Mouse (Mus musculus): Measurements from ENCODE around the gene Gatc.
"Not testable (repeated sequence)": the region's sequence is repeated elsewhere in the genome, so short reads cannot be mapped to it uniquely, and the experiment has no call there.

The Gatc gene

DNA sequence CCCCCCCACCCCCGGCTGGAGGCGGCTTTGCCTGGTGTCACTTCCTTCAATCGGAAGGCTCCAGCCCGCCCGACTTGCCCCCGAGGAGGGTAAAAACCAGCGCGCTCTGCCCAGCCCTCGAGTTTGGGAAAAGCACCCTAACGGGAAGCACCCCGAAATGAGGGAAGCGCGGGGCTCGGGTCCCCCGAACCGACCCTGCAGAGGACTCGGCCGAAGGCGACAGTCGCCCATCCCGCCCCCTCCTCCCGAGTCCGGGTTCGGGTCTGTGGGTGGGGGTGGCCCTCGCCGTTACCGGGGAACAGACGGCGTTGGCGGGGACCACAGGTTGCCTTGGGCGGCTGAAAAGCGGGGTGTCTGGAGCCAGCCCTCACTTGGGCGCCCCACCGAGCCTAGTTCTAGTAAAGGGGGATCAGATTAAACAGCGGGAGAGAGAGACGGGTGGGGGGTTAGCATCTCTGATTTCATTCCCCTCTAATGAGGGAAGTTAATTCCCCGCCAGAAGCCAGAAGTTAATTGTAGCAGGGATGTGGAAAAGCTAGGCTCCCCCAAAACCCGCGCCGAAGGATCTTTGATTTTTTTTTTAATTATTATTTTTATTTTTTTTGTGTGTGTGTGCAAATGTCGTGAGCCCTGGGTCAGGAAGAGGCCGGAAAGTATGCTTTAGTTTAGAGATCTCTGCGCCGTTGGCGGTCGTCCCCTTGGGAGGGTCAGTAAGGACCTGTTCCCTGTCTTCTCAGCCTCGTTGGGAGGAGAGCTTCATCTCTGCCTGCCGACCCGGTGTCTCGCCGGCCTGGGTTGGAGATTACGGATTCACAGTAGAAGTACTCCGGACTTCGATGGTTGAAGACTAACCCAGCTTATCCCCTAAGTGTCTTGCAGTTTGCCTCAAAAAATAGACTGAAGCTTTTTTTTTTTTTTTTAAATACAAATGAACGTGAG, 13.1 kb downstream of the Gatc start:
- peak; percentile 47 to 52 for DNase-seq

- DNase-seq: peak; percentile 97
Measured at GRCm38 (mm10) chr5:115326875-115327609, 13.9 kb downstream of the Gatc start, which contains the start of gene Srsf9. Srsf9 (plus strand) TSS chr5:115327177.

DNA sequence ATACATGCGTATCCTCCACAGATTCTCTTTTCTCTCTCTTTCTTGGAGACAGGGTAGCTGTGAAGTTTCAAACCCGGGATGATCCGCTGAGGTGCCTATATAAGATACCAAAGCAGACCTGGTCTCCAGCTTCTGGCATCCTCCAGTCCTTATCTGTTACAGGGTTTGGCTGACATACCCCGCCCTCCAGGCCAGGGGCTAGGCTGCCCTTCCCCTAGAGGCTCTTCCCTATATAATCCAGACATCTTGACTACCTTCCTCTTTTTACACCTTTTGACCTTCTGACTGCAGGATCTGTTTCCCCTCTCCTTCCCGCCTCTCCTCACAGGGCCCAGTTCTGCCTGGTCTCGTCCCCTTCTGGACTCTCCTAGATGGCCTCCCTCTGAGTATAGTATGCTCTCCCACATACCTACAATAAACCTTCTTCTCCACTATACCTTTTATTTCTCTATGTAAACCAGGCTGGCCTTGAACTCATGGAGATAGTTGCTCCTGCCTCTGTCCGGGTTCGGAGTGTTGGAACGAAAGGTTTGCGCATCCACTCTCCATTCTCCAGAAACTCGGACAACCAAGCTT, 14.6 kb downstream of the Gatc start:
- no peak for DNase-seq

GRCm38 (mm10) chr5:115319004-115319940, 21.7 kb downstream of the Gatc start:
- DNase-seq: peak; percentile 87 to 95

DNA sequence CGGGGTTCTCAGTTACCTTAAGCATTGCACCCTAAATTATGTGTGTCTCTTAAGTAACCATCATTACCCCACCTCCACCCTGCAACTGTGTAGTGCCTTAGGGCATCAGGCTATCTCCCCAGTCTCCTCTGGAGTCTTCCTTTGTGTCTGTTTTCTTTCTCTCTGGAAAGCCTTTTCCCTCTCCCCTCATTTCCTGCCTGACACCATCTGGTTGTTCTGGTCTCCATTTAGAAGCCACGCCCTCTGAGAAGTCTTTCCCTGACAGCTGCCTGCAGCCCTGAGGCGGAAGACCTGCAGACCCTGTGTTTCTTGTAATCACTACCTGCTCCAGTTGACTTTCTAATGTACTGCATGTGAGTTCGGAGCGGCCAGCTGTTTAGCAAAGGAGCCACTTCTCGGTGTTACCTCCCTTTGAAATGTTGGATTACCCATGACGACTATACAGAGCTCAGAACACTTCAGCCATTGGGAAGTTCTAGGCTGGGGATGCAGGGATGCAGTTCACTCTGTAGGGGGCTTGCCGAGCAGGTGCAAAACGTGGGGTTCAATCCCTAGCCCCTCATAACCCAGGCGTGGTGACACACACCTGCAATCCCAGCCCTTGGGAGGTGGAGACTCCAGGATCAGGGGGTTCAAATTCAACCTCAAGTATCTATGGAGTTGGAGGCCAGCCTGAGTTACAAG, 23.2 kb downstream of the Gatc start:
- peak in 1 of 2 experiments; percentile 23 for DNase-seq

- DNase-seq: no peak
Measured at GRCm38 (mm10) chr5:115316968-115317644, 23.9 kb downstream of the Gatc start.

- DNase-seq: no peak
Measured at GRCm38 (mm10) chr5:115313668-115313943, 27.4 kb downstream of the Gatc start.

- no peak for DNase-seq
Measured at GRCm38 (mm10) chr5:115312816-115313667, 27.9 kb downstream of the Gatc start.

DNA sequence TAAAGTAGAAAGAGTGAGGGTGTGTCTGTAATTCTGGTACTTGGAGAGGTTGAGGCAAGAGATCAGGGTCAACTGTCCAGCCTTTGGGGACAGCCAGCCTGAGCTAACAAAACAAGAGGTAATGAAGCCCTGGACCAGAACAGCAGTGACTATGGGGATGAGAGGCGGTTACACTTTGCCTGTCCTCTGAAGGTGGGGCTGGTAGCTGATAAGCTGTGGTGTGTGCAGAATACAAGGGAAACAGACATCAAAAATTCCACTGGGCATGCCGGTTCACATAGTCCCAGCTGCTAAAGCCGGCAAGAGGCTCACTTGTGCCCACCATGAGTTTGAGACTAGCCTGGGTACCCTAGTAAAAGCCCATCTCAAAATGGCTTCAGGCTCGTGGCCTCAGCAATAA, 28.6 kb downstream of the Gatc start:
- DNase-seq: no peak

DNA sequence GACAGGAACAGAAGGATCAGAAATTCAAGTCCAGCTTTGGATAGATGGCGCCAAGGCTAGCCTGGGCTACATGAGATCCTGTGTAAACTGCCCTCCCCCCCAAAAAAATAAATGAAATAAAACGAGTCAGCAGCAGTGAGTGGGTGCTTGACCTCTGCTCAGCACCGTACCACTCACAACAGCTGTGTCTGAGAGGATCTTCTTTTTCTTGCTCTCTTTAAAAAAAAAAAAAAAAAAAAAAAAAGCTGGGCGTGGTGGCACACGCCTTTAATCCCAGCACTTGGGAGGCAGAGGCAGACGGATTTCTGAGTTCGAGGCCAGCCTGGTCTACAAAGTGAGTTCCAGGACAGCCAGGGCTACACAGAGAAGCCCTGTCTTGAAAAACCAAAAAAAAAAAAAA, 38.8 kb downstream of the Gatc start:
- not testable (repeated sequence) for DNase-seq

GRCm38 (mm10) chr5:115301615-115302014, 39.4 kb downstream of the Gatc start:
- no peak for DNase-seq

DNA sequence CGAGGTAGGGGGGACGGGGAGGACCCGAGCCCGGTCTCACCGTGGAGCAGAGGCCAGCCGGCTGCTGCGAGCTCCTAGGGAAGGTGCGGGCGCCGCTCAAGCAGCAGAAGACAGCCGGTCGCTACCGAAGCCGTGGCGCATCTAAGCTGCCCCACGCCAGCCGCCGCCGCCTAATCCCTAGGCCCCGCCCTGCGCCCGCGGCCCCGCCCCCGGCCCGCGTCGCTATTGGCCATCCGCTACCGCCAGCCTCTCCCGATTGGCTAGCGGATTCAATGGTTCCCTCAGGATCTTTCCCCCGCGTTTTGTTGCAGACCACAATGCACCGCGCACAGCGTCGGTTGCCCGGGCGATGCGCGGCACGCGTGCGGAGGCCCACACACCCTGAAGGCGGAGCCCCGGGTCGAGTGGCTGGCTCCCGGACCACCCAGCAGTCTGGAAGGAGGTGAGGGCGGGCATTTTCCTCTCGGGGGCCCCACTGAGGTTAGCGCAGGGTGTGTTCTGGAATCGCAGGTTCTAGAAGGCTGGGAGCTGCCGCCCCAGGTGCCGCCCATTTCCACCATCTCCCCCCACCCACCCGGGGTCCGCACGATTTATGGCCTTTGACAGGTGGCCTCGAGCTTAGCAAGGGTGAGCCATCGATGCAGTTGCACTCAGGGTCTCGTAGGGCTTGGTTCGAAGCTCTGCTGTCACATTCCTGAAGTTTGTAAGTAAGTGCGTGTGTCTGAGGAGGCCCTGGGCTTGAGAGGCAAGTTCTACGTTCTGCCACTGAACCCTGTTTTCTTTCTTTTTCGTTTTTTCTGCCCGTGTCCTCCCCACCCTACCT, 40.0 kb downstream of the Gatc start, which contains the start of gene Dynll1:
TSS of gene Dynll1 (minus strand) at position 208 of the 823 bp plus-strand sequence.
- peak; percentile 99 to 100 for DNase-seq

GRCm38 (mm10) chr5:115300035-115300744, 40.8 kb downstream of the Gatc start:
- DNase-seq: peak; percentile 77

- DNase-seq: no peak
Measured at GRCm38 (mm10) chr5:115296347-115296746, 44.6 kb downstream of the Gatc start.

DNA sequence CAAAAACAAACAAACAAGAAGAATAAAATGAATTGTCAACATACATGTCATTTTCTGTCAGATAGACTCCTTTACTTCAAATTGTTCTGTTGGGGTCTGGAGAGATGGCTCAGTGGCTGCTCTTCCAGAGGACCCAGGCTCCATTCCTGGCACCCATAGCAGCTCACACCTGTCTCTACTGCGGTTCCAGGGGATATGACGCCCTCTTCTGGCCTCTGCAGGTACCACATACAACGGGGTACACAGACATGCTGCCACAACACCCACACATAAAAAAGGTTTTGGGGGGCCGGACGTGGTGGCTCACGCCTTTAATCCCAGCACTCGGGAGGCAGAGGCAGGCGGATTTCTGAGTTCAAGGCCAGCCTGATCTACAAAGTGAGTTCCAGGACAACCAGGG, 46.8 kb downstream of the Gatc start:
- peak in 1 of 2 experiments; percentile 32 for DNase-seq

DNA sequence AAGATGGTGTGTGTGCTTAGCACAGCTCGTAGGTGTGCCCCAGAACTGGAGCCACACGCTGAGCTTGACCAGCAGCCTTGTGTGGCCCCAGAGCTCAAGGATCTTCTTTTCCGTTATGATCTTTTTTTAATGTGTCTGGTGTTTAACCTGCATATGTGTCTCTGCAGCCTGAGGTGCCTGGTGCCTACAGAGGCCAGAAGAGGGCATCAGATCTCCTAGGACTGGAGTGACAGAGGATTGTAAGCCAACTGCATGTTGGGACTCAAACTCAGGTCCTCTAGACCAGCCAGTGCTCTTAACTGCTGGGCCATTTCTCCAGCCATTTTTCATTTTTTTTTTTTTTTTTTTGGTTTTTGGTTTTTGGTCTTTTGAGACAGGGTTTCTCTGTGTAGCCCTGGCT, 56.2 kb downstream of the Gatc start:
- DNase-seq: no peak
